Mouse (Mus musculus) adipocyte (in vitro differentiated cells): ENCODE data around the gene Tspoap1.
A peak's percentile ranks its signal among the peaks of the same experiment; 100 is the strongest.

ENCODE experiments used
- DNase-seq: peaks from one replicate; pipeline ENCODE4 v3.0.0-alpha.2; 2016; ENCODE audit warnings: low spot score

Tspoap1 gene

GRCm38 (mm10) chr11:87759609-87760005 lies 734 bp upstream of the Tspoap1 start:
- no peak for DNase-seq

- no peak for DNase-seq
Observed at GRCm38 (mm10) chr11:87761181-87761721, 910 bp downstream of the Tspoap1 start.

GRCm38 (mm10) chr11:87761806-87762701 lies 1.7 kb downstream of the Tspoap1 start:
- no peak for DNase-seq

GRCm38 (mm10) chr11:87762702-87763385 lies 2.5 kb downstream of the Tspoap1 start:
- DNase-seq, result no peak

- no peak for DNase-seq
Observed at GRCm38 (mm10) chr11:87763511-87763987, 3.2 kb downstream of the Tspoap1 start.

GRCm38 (mm10) chr11:87763988-87764876 lies 3.9 kb downstream of the Tspoap1 start:
- no peak for DNase-seq

- DNase-seq, result no peak
Observed at GRCm38 (mm10) chr11:87768745-87769144, 8.4 kb downstream of the Tspoap1 start.

GRCm38 (mm10) chr11:87770989-87771388 lies 10.6 kb downstream of the Tspoap1 start:
- peak; percentile 45 for DNase-seq

- DNase-seq, result no peak
Observed at GRCm38 (mm10) chr11:87772354-87772753, 12.0 kb downstream of the Tspoap1 start.

GRCm38 (mm10) chr11:87778100-87778765 lies 17.9 kb downstream of the Tspoap1 start:
- DNase-seq, result no peak

GRCm38 (mm10) chr11:87778915-87779314 lies 18.6 kb downstream of the Tspoap1 start:
- no peak for DNase-seq

- DNase-seq, result no peak
Observed at GRCm38 (mm10) chr11:87779392-87779791, 19.1 kb downstream of the Tspoap1 start.

GRCm38 (mm10) chr11:87780130-87780529 lies 19.8 kb downstream of the Tspoap1 start:
- DNase-seq, result no peak

GRCm38 (mm10) chr11:87790088-87790487 lies 29.7 kb downstream of the Tspoap1 start:
- no peak for DNase-seq

- no peak for DNase-seq
Observed at GRCm38 (mm10) chr11:87793460-87793859, 33.1 kb downstream of the Tspoap1 start, which contains the start of gene Mpo. Mpo (plus strand) TSS chr11:87793581.

- DNase-seq, result no peak
Observed at GRCm38 (mm10) chr11:87801711-87802275, 41.5 kb downstream of the Tspoap1 start.

GRCm38 (mm10) chr11:87802621-87803020 lies 42.3 kb downstream of the Tspoap1 start:
- DNase-seq, result no peak

- DNase-seq, result peak; percentile 28
Observed at GRCm38 (mm10) chr11:87805448-87805847, 45.1 kb downstream of the Tspoap1 start.

GRCm38 (mm10) chr11:87807433-87807832 lies 47.1 kb downstream of the Tspoap1 start:
- no peak for DNase-seq

GRCm38 (mm10) chr11:87808236-87808635 lies 47.9 kb downstream of the Tspoap1 start:
- DNase-seq, result no peak

- DNase-seq, result no peak
Observed at GRCm38 (mm10) chr11:87811396-87811795, 51.1 kb downstream of the Tspoap1 start.
